Mouse (Mus musculus) small intestine, adult 2 months (tissue): ENCODE data around the gene Atg10.

Experiments used
- CTCF ChIP-seq: fragments of 200-500 bp; IDR thresholded peaks from 2 replicates; pipeline ENCODE4 v1.5.1; 2012; ENCODE audit warnings: low read depth, mild to moderate bottlenecking, control low read depth, inconsistent platforms, low read length, moderate library complexity, mixed read lengths; ENCODE audit not compliant: insufficient replicate concordance, insufficient read length; ENCODE audit errors: extremely low read depth
- POLR2A ChIP-seq: fragments of 200-500 bp; IDR thresholded peaks from 2 replicates; pipeline ENCODE4 v1.6.1; 2012; ENCODE audit warnings: low read depth, mild to moderate bottlenecking, control low read depth, inconsistent platforms, low read length, moderate library complexity

- no peak for TF ChIP-seq CTCF
- no peak for TF ChIP-seq POLR2A
Observed at GRCm38 (mm10) chr13:90962836-90963760, 260.7 kb downstream of the Atg10 start.
